ENCODE assay signal across 9 mouse cellular contexts in the genomic region with DNA sequence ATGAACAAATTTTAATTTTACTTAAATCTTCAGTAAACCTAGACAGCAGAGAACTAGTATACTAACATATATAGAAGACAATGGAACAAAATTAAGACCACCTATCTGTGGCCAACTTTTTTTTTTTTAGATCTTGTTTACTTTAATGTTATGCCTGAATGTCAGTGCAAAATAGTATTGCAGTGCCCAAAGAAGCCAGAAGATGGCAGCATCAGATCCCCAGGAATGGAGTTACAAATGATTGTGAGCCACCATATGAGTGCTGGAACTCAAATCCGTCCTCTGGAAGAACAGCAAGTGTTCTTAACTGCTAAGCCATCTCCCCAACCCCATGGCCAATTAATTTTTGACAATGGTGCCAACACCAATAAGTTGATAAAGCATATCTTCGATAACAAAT. TPM values are rescaled to one million over a fixed set of nuclear protein-coding genes. Genes with fewer than 3 reads are reported as not detected.
DNase-seq lines count a peak whose midpoint lies in the region; ATAC-seq and TF ChIP-seq lines count a peak whose summit lies in the region.
"Had no signal": no experiment of that assay in that cellular context is flagged by ENCODE, and none has a peak within 500 bp of the region (broad histone marks: within the 10 kb centered on the region; RNA-seq: fewer than 3 reads in every experiment).

No protein-coding gene starts in this region.

- DNase-seq in kidney, adult 18-20 months, result peak; percentile 58
- peak; percentile 59 for DNase-seq in CD4-positive helper T cell, adult 2 months (ENCODE audit: low read depth, low spot score)
- DNase-seq in Patski (ENCODE audit: low read depth, low spot score), result no peak
- peak; percentile 64 for DNase-seq in embryo, embryonic 10.5 days (ENCODE audit: low spot score)
- peak; percentile 36 for DNase-seq in layer of hippocampus, adult 9-10 months (ENCODE audit: low spot score)
- peak; percentile 30 to 66 for DNase-seq in spleen, postnatal 10 days (ENCODE audit: low spot score in 2 of 2)
- no peak for DNase-seq in ovary, postnatal 36 days (ENCODE audit: low spot score)

- CTCF ChIA-PET in Patski (lab: Charles Lee), result interaction anchor here (0.7 to 1.3 kb wide), 2 partner anchors 45 to 51 kb away, joined by 3 to 4 read pairs; no protein-coding TSS in a partner anchor

- POLR2A ChIA-PET in Patski (lab: Charles Lee), result no interaction called here

- in situ Hi-C loops in Patski (cut with MboI; ENCODE audit: low pct_unique_long_range_greater_than_20kb), result loop anchor here (5.0 to 10.0 kb wide), 3 partner anchors 43 to 205 kb away; partner anchors contain the start of gene Rbbp7

- no peak overlapping the region for H3K4me2 ChIP-seq in kidney, embryonic 16.5 days (replicated peaks; ENCODE audit: low read depth, low read length)
- H3K4me2 ChIP-seq: embryonic facial prominence, embryonic 15.5 days had no signal

- no peak overlapping the region for H3K4me3 ChIP-seq in kidney, embryonic 16.5 days (ENCODE audit: low read length)
- H3K4me3 ChIP-seq: embryonic facial prominence, embryonic 15.5 days had no signal

- no peaks in the 10 kb centered on the region for H3K36me3 ChIP-seq in kidney, embryonic 16.5 days (ENCODE audit: insufficient read depth, low read length)
- H3K36me3 ChIP-seq: embryonic facial prominence, embryonic 15.5 days had no signal

- TF ChIP-seq CTCF in Patski (IDR thresholded peaks at IDR 0.05), result peak; percentile 70

- H3K4me1 ChIP-seq in kidney, embryonic 16.5 days (ENCODE audit: insufficient read depth, low read length), result no peaks in the 10 kb centered on the region
- H3K4me1 ChIP-seq: embryonic facial prominence, embryonic 15.5 days had no signal

- H3K9ac ChIP-seq in kidney, embryonic 16.5 days (replicated peaks; ENCODE audit: low read length), result no peak overlapping the region
- H3K9ac ChIP-seq: embryonic facial prominence, embryonic 15.5 days had no signal

- no peaks in the 10 kb centered on the region for H3K27me3 ChIP-seq in kidney, embryonic 16.5 days (ENCODE audit: insufficient read depth, low read length)
- H3K27me3 ChIP-seq in Patski, result peaks cover 3% of the 10 kb centered on the region
- H3K27me3 ChIP-seq: embryonic facial prominence, embryonic 15.5 days had no signal

- ATAC-seq in kidney, embryonic 16.5 days (ENCODE audit: low FRiP score, low TSS enrichment), result no peak
- no peak for ATAC-seq in Patski

- H3K27ac ChIP-seq in kidney, embryonic 16.5 days (ENCODE audit: low read length), result no peak overlapping the region
- H3K27ac ChIP-seq: embryonic facial prominence, embryonic 15.5 days had no signal

- H3K9me3 ChIP-seq in kidney, embryonic 16.5 days (ENCODE audit: low read length), result no peaks in the 10 kb centered on the region
- H3K9me3 ChIP-seq: embryonic facial prominence, embryonic 15.5 days had no signal

- WGBS in kidney, embryonic 16.5 days, result 43% methylated on average over 2 of the region's 2 CpGs

RNA-seq across cellular contexts. Expression of gene Rbbp7, which starts 40.6 kb away (rescaled TPM):
- 572 and 599 TPM in 2 replicates for polyA plus RNA-seq in kidney, embryonic 16.5 days (2015; fragmentation: Nextera tagmentation; extraction: Ambion mirVana)
- polyA plus RNA-seq in Patski (2021), result 307 TPM

Comparison
In these comparisons a context has a peak if more than half of its experiments do, and no peak if none do; other contexts are left out.
1. DNase-seq: peak in kidney, adult 18-20 months (single experiment), CD4-positive helper T cell, adult 2 months (single experiment), embryo, embryonic 10.5 days (single experiment), layer of hippocampus, adult 9-10 months (single experiment) and spleen, postnatal 10 days (2 of 2); none in Patski (single experiment) and ovary, postnatal 36 days (single experiment).